Mouse (Mus musculus): ENCODE data around the gene Cpeb3.
A peak's percentile ranks its signal among the peaks of the same experiment; 100 is the strongest.

GRCm38 (mm10) chr19:37255321-37255720 is 46.9 kb upstream of the Cpeb3 start:
- TF ChIP-seq POLR2AphosphoS2 (IDR thresholded peaks at IDR 0.05; ENCODE audit: insufficient read length, low read depth) = no peak
- no peak for TF ChIP-seq POLR2A (IDR thresholded peaks at IDR 0.05; ENCODE audit: insufficient read length, low read depth)
- no peak for TF ChIP-seq E2F4 (IDR thresholded peaks at IDR 0.05; ENCODE audit: insufficient read depth)
- TF ChIP-seq MYOD1 (IDR thresholded peaks at IDR 0.05; ENCODE audit: control insufficient read depth in 1 of 3, insufficient read length in 2 of 3, low read depth in 2 of 3) = no peak
- TF ChIP-seq MAX (IDR thresholded peaks at IDR 0.05; ENCODE audit: low read depth) = no peak
- TF ChIP-seq TCF12 (IDR thresholded peaks at IDR 0.05; ENCODE audit: insufficient read depth, poor library complexity, severe bottlenecking) = no peak
- peak; percentile 61; the same call in 1 of the 2 replicates for TF ChIP-seq CEBPB (IDR thresholded peaks at IDR 0.05; ENCODE audit: insufficient read depth, poor library complexity, severe bottlenecking)
- TF ChIP-seq MYOG (IDR thresholded peaks at IDR 0.05; ENCODE audit: control insufficient read depth in 1 of 3, insufficient read depth in 1 of 3, insufficient read length in 2 of 3, low read depth in 2 of 3) = no peak
- no peak for TF ChIP-seq USF1 (IDR thresholded peaks at IDR 0.05; ENCODE audit: low read depth)
- TF ChIP-seq TCF3 (IDR thresholded peaks at IDR 0.05; ENCODE audit: insufficient read length, low read depth) = no peak
